Mouse (Mus musculus) stomach, embryonic 15.5 days (tissue): ENCODE measurements around the gene Gins1. TPM values are rescaled to one million over a fixed set of nuclear protein-coding genes. Genes with fewer than 3 reads are reported as not detected.

Experiments
- ATAC-seq: fragments of 200-750 bp; cut with Nextera tagmentation; 2 replicates; pipeline ENCODE4 v1.8.0; 2017; ENCODE audit warnings: low read depth, moderate number of reproducible peaks, moderate TSS enrichment; ENCODE audit not compliant: insufficient read depth, low FRiP score
- H3K27ac ChIP-seq: fragments of 300-500 bp; sonication (generic); 2 replicates; pipeline ENCODE4 v1.5.1; 2015; ENCODE audit warnings: mild to moderate bottlenecking, inconsistent platforms
- H3K27me3 ChIP-seq: fragments of 300-500 bp; sonication (generic); replicated peaks from 2 replicates; pipeline ENCODE4 v1.6.1; 2015; ENCODE audit warnings: inconsistent platforms
- H3K36me3 ChIP-seq: fragments of 300-500 bp; sonication (generic); 2 replicates; pipeline ENCODE4 v1.6.1; 2015; ENCODE audit warnings: inconsistent platforms
- H3K4me1 ChIP-seq: fragments of 300-500 bp; sonication (generic); 2 replicates; pipeline ENCODE4 v1.6.1; 2015; ENCODE audit warnings: inconsistent platforms
- H3K4me2 ChIP-seq: fragments of 300-500 bp; sonication (generic); 2 replicates; pipeline ENCODE4 v1.6.1; 2015; ENCODE audit warnings: mild to moderate bottlenecking, inconsistent platforms
- H3K4me3 ChIP-seq: fragments of 300-500 bp; sonication (generic); replicated peaks from 2 replicates; pipeline ENCODE4 v1.5.1; 2015; ENCODE audit warnings: inconsistent platforms
- H3K9ac ChIP-seq: fragments of 300-500 bp; sonication (generic); 2 replicates; pipeline ENCODE4 v1.6.1; 2015; ENCODE audit warnings: inconsistent platforms
- H3K9me3 ChIP-seq: fragments of 300-500 bp; sonication (generic); 2 replicates; pipeline ENCODE4 v1.6.1; 2016; ENCODE audit warnings: inconsistent platforms
- WGBS: fragments of 180-500 bp; shearing (Covaris S2); methylation state at CpG from one replicate; pipeline ENCODE4 v1.1.7; 2015; 5-methylcytosine and 5-hydroxymethylcytosine counted together
- polyA plus RNA-seq: library from polyadenylated mRNA; unstranded; fragments of >200 nt; fragmentation: Nextera tagmentation; extraction: Ambion mirVana; gene quantifications from 2 replicates; pipeline ENCODE4 v1.2.1, GENCODE M21; 2015

Gene Gins1
- polyA plus RNA-seq, 1 experiment from 2014 or later, result 33.3 TPM

DNA sequence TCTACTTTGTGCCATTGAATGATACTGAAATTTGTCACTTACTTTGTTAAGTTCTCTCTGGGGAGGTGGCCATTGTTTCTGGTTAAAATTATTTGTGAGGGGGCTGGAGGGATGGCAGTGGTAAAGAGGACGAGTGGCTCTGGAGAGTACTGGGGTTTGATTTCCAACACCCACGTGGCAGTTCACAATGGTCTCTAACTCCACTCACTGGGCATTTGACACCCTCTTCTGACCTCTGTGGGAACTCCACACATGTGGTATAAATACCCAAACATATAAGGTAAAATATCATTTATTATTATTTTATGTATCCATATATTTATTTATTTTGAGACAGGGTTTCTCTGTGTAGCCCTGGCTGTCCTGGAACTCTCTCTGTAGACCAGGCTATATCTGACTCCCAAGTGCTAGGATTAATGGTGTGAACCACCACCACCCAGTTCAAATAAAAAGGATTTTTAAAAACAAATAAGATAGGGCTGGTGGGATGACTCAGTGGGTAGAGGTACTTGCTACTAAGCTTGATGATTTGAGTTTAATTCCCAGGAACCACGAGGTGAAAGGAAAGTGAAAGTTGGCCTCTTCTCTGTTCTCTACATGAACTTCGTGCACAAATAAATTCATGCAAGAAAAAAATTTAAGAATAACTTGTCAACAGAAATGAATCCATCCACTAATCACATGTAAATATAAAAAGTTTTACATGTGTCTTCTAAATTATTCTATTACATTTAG lies 9.7 kb downstream of the Gins1 start:
- 73% methylated on average over 4 of the region's 4 CpGs for WGBS
- Histone ChIP-seq H3K27me3 (no peaks in the 10 kb centered on the region), H3K4me1 (no peaks in the 10 kb centered on the region), H3K4me2 (no peak overlapping the region), H3K4me3 (no peak overlapping the region), H3K9me3 (no peaks in the 10 kb centered on the region), H3K36me3 (peaks cover 12% of the 10 kb centered on the region; the same call in 1 of the 2 replicates), H3K9ac (no peak overlapping the region), H3K27ac (no peak overlapping the region)
- ATAC-seq, result no peak

DNA sequence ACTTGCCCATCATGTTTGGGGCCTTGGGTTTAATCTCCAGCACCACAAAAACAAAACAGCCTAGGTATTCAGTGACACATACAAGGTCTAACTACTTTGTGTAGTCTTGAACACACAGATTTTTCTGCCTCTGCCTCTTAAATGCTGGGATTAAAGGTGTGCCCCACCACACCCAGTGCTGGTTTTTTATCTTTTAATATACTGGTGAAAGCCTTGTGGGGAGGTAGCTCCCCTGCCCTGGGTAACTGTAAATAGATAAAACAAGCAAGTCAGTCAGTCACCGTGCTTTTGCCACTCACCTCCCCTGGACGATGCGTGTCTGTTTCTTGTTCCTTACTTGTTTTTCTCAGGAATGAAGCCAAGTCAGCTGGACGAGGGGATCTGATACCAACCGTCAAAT lies 10.6 kb downstream of the Gins1 start:
- 86% methylated on average over 5 of the region's 5 CpGs for WGBS
- no peak for ATAC-seq
- Histone ChIP-seq H3K27ac (no peak overlapping the region), H3K27me3 (no peaks in the 10 kb centered on the region), H3K9ac (no peak overlapping the region), H3K36me3 (peaks cover 12% of the 10 kb centered on the region; the same call in 1 of the 2 replicates), H3K4me1 (no peaks in the 10 kb centered on the region), H3K9me3 (no peaks in the 10 kb centered on the region), H3K4me2 (no peak overlapping the region), H3K4me3 (no peak overlapping the region)

DNA sequence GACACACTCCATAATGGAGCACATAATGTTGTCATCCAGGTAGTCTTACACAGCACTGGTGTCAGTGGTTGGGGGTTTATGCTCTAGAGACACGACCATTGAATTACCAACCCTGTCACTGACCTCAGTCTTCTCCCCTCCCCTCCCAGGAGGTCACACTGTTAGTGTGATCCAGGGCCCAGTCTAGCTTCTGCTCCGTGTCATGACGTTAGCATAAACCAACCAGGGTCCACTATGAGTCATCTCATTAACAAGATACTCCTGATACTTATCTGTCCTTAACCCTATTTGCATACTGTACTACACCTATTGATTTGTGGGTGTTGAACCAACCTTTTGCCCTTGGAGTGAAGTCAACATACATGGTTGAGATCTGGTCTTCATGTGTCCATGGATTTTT lies 13.5 kb downstream of the Gins1 start:
- H3K4me1 ChIP-seq, result no peaks in the 10 kb centered on the region
- no peak for ATAC-seq
- H3K27ac ChIP-seq, result no peak overlapping the region
- WGBS, result 89% methylated on average over 3 of the region's 3 CpGs
- no peak overlapping the region for H3K4me3 ChIP-seq
- peaks cover 15% of the 10 kb centered on the region; the same call in 1 of the 2 replicates for H3K36me3 ChIP-seq
- H3K9me3 ChIP-seq, result no peaks in the 10 kb centered on the region
- H3K9ac ChIP-seq, result no peak overlapping the region
- H3K4me2 ChIP-seq, result no peak overlapping the region
- H3K27me3 ChIP-seq, result no peaks in the 10 kb centered on the region

DNA sequence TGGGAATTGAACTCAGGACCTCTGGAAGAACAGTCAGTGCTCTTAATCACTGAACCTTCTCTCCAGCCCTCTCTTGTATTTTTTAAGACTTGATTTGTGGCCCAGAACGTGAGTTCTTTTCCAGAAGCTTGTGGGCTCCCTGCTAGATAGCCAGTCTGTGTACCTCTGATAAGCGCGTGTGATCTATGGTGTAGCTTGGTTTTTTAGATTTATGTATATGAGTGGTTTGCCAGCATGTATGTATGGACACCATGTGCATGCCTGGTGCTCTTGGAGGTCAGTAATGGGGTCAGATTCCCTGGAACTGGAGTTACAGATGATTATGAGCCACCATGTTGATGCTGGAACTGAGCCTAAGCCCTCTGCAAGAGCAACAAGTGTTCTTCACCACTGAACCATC lies 15.3 kb downstream of the Gins1 start:
- H3K9ac ChIP-seq, result no peak overlapping the region
- no peaks in the 10 kb centered on the region for H3K27me3 ChIP-seq
- H3K4me1 ChIP-seq, result no peaks in the 10 kb centered on the region
- no peaks in the 10 kb centered on the region for H3K9me3 ChIP-seq
- no peak overlapping the region for H3K4me3 ChIP-seq
- WGBS, result 87% methylated on average over 3 of the region's 3 CpGs
- H3K36me3 ChIP-seq, result peaks cover 15% of the 10 kb centered on the region; the same call in 1 of the 2 replicates
- no peak overlapping the region for H3K4me2 ChIP-seq
- no peak overlapping the region for H3K27ac ChIP-seq
- no peak for ATAC-seq

DNA sequence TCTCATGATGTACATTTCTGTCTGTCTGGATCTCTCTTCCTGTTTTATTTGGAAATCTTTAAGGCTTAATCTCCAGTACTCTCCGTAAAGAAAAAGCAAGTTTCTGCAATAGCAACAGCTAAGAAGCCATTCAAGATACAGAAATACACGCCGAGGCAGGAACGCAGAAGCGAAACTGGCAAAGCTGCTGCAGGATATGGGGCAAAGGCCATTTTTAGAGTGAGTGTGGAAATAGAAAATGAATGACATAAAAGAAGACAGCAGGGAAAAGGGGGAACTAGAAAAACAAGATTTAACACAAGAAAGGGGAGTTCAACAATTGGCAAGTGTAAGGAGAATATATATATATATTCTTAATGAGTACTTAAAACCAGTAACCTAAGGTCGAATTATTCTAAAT lies 16.5 kb downstream of the Gins1 start:
- Histone ChIP-seq H3K9ac (no peak overlapping the region), H3K4me3 (no peak overlapping the region), H3K27ac (no peak overlapping the region), H3K36me3 (peaks cover 11% of the 10 kb centered on the region; the same call in 1 of the 2 replicates), H3K4me1 (no peaks in the 10 kb centered on the region), H3K9me3 (no peaks in the 10 kb centered on the region), H3K4me2 (no peak overlapping the region), H3K27me3 (no peaks in the 10 kb centered on the region)
- 86% methylated on average over 6 of the region's 6 CpGs for whole genome bisulfite sequencing
- no peak for ATAC-seq

DNA sequence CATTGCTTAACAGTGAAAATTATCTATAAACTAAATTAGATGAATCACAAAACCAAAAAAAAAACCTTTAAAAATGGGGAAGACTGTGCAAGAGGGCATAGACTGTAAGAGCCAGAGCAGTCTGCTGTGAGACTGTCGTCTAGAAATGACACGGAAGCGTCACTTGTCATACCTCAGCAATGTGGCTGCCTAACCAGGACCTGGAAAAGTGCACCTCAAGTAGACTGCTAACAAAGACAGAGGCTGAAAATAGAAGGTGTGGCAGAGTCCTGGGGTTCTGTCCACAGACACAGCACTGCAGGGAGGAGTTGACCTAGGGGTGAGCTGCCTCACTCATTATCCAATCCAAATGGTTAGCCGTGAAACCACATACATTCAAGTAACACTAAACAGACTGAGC lies 17.0 kb downstream of the Gins1 start:
- no peak overlapping the region for H3K4me2 ChIP-seq
- peaks cover 10% of the 10 kb centered on the region; the same call in 1 of the 2 replicates for H3K36me3 ChIP-seq
- 90% methylated on average over 4 of the region's 4 CpGs for WGBS
- ATAC-seq, result no peak
- H3K4me1 ChIP-seq, result no peaks in the 10 kb centered on the region
- H3K27ac ChIP-seq, result no peak overlapping the region
- no peaks in the 10 kb centered on the region for H3K9me3 ChIP-seq
- no peaks in the 10 kb centered on the region for H3K27me3 ChIP-seq
- H3K9ac ChIP-seq, result no peak overlapping the region
- no peak overlapping the region for H3K4me3 ChIP-seq

DNA sequence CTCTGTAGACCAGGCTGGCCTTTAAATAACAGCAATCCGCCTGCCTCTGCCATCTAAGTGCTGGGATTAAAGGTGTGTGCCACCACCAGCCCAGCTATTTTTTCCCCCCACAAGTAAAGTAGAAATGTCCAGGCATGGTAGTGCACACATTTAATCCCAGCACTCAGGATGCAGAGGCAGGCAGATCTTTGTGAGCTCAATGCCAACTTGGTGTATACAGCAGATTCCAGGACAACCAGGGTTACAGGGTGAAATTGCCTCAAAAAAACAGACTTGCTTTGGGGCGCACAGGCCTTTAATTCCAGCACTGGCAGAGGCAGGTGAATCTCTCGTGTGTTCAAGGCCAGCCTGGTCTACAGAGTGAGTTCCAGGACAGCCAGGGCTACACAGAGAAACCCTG lies 17.8 kb downstream of the Gins1 start:
- no peak for ATAC-seq
- Histone ChIP-seq H3K4me2 (no peak overlapping the region), H3K9ac (no peak overlapping the region), H3K9me3 (no peaks in the 10 kb centered on the region), H3K4me3 (no peak overlapping the region), H3K36me3 (peaks cover 7% of the 10 kb centered on the region; the same call in 1 of the 2 replicates), H3K27ac (no peak overlapping the region), H3K4me1 (no peaks in the 10 kb centered on the region), H3K27me3 (no peaks in the 10 kb centered on the region)
- 89% methylated on average over 3 of the region's 3 CpGs for WGBS

DNA sequence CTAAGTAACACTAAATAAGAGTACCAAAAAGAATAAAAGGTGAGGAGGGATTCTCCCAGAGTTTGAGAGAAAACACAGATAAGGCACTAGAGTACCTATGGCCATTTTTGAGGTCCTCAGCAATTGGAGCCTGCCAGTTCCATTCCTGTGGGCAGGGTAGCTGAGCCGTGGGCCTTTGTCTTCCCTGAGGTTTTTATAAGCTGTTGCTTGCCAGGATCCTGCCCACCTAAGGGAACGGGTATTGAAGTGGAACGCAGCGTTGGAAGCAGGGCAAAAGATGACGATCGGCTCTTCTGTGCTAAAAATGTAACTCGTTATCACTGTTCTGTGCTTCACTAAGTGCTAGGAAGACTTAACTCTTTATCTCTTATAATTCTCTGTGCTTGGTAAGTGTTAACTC lies 18.3 kb downstream of the Gins1 start:
- H3K9me3 ChIP-seq, result no peaks in the 10 kb centered on the region
- no peak for ATAC-seq
- H3K4me3 ChIP-seq, result no peak overlapping the region
- H3K4me2 ChIP-seq, result no peak overlapping the region
- H3K9ac ChIP-seq, result no peak overlapping the region
- no peaks in the 10 kb centered on the region for H3K27me3 ChIP-seq
- WGBS, result 81% methylated on average over 7 of the region's 7 CpGs
- no peak overlapping the region for H3K27ac ChIP-seq
- no peaks in the 10 kb centered on the region for H3K4me1 ChIP-seq
- peaks cover 6% of the 10 kb centered on the region; the same call in 1 of the 2 replicates for H3K36me3 ChIP-seq

DNA sequence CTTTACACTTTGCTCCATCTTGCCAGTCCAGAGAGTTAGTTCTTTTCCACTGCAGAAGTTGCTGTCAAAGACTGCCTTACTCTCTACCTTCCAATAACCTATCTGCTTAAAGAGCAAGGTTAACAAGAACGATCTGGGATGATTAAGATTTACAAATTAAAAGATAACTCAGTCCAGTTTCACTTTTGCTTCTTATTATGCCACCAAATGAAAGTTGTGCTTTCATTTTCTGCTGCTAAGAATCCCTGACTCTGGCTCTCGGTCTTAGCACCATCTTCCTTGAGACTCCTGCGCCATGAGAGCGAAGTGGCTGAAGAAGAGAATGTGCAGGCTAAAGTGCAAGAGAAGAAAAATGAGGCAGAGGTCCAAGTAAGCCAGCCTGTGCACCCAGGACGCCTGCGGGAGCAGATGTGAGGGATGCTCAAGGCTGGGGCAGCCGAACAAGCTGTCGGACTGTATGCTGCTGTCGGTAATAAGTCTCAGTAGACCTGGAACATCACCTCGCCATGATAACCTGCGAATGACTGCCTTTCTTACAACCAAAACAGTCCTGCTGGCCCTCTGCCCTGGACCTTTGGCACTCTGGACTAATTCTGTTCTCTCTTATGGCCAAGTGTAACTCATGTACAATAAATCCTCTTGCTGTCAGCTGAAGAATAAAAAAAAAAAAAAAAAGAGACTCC lies 22.0 kb downstream of the Gins1 start:
- no peaks in the 10 kb centered on the region for H3K27me3 ChIP-seq
- H3K4me1 ChIP-seq, result no peaks in the 10 kb centered on the region
- no peak overlapping the region for H3K27ac ChIP-seq
- WGBS, result 88% methylated on average over 11 of the region's 11 CpGs
- no peak for ATAC-seq
- H3K9me3 ChIP-seq, result no peaks in the 10 kb centered on the region
- H3K4me3 ChIP-seq, result no peak overlapping the region
- no peak overlapping the region for H3K9ac ChIP-seq
- H3K36me3 ChIP-seq, result peaks cover 3% of the 10 kb centered on the region; the same call in 1 of the 2 replicates
- no peak overlapping the region for H3K4me2 ChIP-seq

DNA sequence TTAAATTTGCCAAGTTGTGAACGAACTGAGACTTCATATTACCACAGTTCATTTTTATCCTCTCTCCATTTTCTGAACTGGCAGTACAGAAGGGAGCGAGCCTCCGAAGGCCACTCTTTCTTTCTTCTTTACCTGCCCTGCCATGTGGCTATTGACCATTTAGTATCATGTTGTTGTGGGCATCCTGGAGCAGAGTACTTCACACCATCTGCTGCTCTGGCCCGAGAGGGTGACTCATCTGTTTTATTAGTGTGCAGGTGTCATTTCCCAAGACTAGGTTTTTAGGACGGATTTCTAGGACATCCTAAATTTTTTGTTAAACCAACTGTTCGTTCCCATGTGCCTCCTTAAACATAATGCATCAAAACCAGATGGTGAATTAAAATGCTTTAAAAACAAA lies 24.0 kb downstream of the Gins1 start:
- 85% methylated on average over 6 of the region's 6 CpGs for whole genome bisulfite sequencing

DNA sequence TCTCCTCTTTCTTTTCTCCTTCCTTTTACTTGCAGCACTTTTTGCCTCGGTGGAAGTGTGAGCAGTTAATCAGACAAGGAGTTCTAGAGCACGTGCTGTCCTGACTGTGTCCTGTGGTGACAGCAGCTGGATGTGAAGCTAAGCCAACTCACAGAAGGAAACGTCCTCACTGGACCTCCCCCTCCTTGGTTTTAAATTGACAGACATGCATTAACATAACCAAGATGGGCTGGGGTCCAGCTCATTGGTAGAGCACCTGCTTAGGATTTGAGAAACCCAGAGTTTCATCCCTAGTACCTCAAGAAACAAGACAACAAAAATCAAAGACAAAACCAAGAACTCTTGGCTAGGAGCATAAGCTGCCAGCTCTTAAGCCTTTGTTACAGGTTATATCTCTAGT lies 25.6 kb downstream of the Gins1 start:
- no peak overlapping the region for H3K27ac ChIP-seq
- no peak overlapping the region for H3K4me3 ChIP-seq
- no peaks in the 10 kb centered on the region for H3K9me3 ChIP-seq
- no peaks in the 10 kb centered on the region for H3K4me1 ChIP-seq
- H3K27me3 ChIP-seq, result no peaks in the 10 kb centered on the region
- H3K4me2 ChIP-seq, result no peak overlapping the region
- no peak overlapping the region for H3K9ac ChIP-seq
- ATAC-seq, result no peak
- 0 out of 2 replicates have a peak, but pooled peaks cover 4% of the 10 kb centered on the region for H3K36me3 ChIP-seq
- WGBS, result 72% methylated on average over 3 of the region's 3 CpGs

More for the DNA sequence above, 24.0 kb downstream of the Gins1 start:
- no peaks in the 10 kb centered on the region for H3K9me3 ChIP-seq
- H3K27ac ChIP-seq, result no peak overlapping the region
- H3K36me3 ChIP-seq, result no peaks in the 10 kb centered on the region
- no peak for ATAC-seq
- H3K4me3 ChIP-seq, result no peak overlapping the region
- no peaks in the 10 kb centered on the region for H3K27me3 ChIP-seq
- no peak overlapping the region for H3K9ac ChIP-seq
- H3K4me1 ChIP-seq, result no peaks in the 10 kb centered on the region
- H3K4me2 ChIP-seq, result no peak overlapping the region

DNA sequence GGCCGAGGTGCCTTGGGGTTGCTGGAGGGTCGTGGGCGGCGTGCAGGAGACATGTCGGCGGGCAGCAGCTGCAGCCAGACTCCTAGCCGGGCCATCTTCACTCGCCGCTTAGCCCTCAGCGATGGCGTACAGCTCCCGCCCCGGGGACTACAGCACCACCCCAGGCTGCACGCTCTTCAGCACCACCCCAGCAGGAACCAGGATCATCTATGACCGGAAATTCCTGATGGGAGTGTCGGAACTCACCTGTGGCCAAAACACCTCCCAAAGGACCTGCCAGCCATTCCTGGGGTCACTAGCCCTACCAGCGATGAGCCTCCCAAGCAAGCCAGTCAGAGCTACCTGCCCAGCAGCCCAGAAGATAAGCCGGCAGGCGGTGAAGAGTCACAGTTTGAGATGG lies 28.3 kb downstream of the Gins1 start:
- no peaks in the 10 kb centered on the region for H3K27me3 ChIP-seq
- no peaks in the 10 kb centered on the region for H3K9me3 ChIP-seq
- no peak overlapping the region for H3K4me2 ChIP-seq
- H3K4me1 ChIP-seq, result no peaks in the 10 kb centered on the region
- H3K4me3 ChIP-seq, result no peak overlapping the region
- no peak for ATAC-seq
- no peak overlapping the region for H3K9ac ChIP-seq
- H3K27ac ChIP-seq, result no peak overlapping the region
- H3K36me3 ChIP-seq, result 0 out of 2 replicates have a peak, but pooled peaks cover 4% of the 10 kb centered on the region
- 85% methylated on average over 19 of the region's 19 CpGs for WGBS
